Mouse (Mus musculus): ENCODE data around the gene Gm20388.

DNA sequence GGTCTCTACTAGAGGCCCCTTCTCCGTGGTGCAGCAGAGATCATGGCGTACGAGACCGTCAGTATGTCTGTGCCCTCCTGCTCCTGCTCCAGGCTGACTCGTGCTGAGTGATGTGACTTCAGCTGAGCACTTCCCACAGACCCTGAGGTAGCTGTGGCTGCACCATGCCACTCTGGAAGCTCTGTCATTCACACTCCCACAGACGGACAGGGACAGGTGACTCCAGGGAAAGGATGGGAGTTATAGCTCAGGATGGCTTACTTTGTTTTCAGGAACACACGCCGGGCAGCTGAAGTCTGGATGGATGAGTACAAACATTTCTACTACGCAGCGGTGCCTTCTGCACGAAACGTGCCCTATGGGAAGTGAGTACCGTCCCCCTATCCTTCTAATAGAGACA lies 4425.7 kb downstream of the Gm20388 start:
- no peak for TF ChIP-seq CTCF (IDR thresholded peaks at IDR 0.05; ENCODE audit: low read depth)
- no peak for TF ChIP-seq EP300 (IDR thresholded peaks at IDR 0.05; ENCODE audit: low read depth)
